Mouse (Mus musculus) heart, adult 10 weeks (tissue): ENCODE data around the gene Cand1. TPM values are rescaled to one million over a fixed set of nuclear protein-coding genes. Genes with fewer than 3 reads are reported as not detected.

Experiments used
- polyA plus RNA-seq: library from polyadenylated mRNA; stranded (reverse); fragments of 350-450 nt; fragmentation: Illumina TruSeq; extraction: RNeasy Lipid Tissue Mini Kit (QIAGEN cat#74804); gene quantifications from one replicate; pipeline ENCODE4 v1.2.3, GENCODE M21; 2014; ENCODE audit warnings: low read depth, low replicate concordance

Cand1 gene
- 17.1 TPM for polyA plus RNA-seq

DNA sequence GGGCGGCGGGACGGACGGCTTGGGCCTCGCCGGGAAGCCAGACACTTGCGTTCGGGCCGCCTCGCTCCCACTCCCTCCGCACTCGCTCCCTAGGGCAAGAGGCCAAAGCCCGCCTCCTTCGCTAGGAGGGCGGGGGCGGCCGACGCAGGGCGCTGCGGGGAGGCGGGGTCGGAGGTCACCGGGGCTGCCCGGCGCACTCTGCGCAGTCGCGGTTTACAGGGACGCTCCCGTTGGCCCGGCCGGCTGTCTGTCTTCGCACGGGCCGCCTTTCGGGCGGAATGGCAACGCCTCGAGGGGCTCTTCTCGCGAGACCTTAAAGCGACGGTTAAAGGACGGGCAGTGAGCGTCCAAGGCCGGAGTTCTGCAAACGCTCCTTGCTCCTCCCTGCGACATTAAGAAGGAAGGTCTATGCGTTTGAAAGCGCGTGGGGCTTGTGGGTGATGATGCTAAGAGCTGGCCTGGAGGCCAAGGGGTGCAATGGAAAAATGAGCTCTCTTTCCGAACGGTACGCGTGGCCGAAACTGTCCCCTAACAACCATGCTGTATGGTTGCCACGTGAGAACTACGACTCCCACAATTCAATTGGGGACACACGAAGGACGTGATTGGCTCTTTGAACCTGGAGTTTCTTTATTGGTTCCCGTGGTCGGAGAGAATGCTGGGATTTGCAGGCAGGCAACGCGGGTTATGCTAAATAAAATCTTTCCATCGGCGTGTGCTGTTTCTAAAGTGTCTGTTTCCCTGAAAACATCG, at the start of gene Cand1:
TSS of gene Cand1 (minus strand) at position 87 of the 753 bp plus-strand sequence.

Other genes with a start within 250 kb of the Cand1 start
- 0.31 TPM for gene Grip1, start 213.8 kb upstream of the Cand1 start, polyA plus RNA-seq